Mouse (Mus musculus): ENCODE measurements around the gene Scfd2.

The Scfd2 gene

GRCm38 (mm10) chr5:74455510-74456269, 75.9 kb downstream of the Scfd2 start:
- DNase-seq (ENCODE audit: low spot score): no peak

DNA sequence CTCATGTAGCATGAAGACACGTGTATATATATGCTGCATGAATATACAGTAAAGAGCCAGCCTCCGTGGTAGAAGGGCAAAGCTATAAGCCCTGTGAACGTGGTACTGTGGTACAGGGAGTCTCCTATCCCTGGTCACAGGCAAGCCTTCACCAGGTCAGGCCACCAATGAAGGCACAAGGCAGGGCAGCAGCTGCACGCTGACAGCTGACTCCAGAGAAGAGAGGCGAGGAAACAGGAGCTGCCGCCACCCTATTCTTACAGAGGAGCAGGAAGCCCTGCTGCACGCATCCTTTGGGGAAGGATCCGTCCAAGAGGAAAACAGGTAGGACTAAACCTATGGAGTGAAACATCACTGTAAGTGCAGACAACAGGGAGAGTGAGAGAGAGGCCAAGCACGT, 76.5 kb downstream of the Scfd2 start:
- no peak for DNase-seq (ENCODE audit: low spot score)

GRCm38 (mm10) chr5:74450977-74451376, 80.6 kb downstream of the Scfd2 start:
- no peak for DNase-seq (ENCODE audit: low spot score)

DNA sequence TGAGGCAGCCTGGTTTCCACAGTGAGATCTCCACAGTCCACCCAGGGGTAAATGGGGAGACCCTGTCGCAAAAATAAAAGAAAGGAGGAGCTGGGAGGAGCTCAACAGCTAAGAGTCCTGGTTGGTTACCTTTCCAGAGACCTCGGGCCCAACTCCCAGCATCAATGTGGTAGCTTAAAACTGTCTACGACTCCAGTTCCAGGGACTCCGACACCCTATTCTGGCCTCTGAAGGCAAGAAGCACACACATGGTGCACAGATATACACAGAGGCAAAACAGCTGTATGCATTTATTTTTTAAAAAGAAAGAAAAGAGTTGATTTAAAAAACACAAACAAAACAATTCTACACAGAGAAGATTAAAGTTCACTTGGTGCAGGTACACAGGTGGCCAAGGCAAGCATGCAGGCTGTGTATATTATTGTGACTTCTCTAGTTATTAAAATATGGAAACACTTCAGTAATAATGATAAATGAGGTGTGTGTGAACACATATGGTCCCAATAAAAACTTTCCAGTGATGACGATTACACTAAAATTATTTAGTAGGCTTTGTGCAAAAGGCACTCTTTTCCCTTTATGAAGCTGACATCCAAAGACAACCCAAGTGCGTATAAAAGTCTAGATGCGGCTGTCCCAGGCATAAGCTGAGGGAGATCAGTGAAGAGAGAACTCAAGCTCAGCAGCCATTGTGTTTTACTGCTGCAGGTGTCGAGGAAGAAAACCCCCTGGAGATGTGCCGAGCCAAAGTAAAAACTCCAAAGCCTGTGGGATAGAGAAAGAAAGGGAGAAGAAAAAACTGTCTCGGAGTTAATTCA, 83.8 kb downstream of the Scfd2 start:
- DNase-seq (ENCODE audit: low spot score): no peak

DNA sequence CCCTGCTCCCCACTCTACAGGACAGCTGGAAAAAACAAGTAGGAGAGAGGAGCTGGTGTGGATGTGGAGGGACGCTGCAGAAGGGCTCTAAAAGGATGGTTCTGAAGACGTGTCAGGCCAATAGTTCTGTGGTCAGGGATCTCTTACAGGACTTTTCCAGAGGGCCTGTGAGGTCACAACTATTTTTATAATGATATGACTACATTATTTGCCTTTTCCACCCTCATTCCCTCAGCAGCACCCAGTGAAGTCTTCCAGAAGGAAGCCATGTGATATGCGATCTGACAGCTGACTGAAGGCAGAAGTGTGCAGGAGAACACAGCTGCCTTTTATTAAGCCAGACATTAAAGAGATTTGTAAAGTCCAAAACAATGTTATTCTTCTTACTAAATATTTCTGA, 85.7 kb downstream of the Scfd2 start:
- DNase-seq (ENCODE audit: low spot score): no peak

GRCm38 (mm10) chr5:74438353-74438752, 93.2 kb downstream of the Scfd2 start:
- DNase-seq (ENCODE audit: low spot score): no peak

GRCm38 (mm10) chr5:74433580-74434147, 97.9 kb downstream of the Scfd2 start:
- DNase-seq (ENCODE audit: low spot score): peak; percentile 60

- no peak for DNase-seq (ENCODE audit: low spot score)
Measured at GRCm38 (mm10) chr5:74432879-74433539, 98.5 kb downstream of the Scfd2 start.

DNA sequence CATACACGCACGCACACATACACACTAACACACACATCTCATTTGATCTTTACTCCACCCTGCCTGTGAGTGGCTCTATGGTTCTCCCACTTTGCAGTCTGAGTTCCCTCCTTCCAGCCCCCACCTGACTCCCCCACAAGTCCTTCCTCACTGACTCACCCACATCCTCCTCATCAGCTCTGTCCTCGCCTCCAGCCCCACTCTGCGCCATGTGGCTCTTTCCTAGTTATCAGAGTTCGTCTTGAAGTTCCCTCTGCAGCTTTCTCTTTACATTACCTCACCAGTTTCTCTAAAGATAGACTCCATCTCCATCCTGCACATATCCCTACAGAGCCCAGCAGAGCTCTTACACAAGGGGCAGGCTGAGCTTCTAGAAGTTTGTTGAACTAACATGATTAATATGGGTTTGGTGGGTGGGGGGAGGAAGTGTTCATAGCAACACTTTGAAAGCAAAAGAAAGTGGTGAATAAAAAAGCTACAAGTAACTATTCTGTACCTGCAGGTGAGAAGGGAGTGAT, 110.9 kb downstream of the Scfd2 start:
- DNase-seq (ENCODE audit: low spot score): no peak

- no peak for DNase-seq (ENCODE audit: low spot score)
Measured at GRCm38 (mm10) chr5:74412557-74412956, 119.0 kb downstream of the Scfd2 start.

GRCm38 (mm10) chr5:74404887-74405286, 126.7 kb downstream of the Scfd2 start:
- no peak for DNase-seq (ENCODE audit: low spot score)

DNA sequence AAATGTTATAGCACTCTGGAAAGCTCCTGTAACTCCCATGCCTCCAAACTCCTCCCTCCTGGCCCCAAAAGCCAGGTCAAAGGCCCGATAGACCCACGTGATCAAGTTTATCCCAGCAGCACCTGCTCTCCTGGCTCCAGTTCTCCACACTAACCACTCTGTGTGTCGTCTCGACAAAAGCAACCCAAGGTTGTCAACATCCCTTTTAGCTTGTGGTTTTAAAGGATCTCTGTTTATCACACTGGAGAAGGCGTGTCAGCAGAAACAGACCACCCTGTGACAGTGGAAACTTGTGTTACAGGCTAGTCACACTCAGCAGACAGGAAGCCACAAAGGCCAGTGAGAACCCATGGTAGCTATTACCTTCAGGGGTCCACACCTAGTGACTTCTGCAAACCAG, 127.5 kb downstream of the Scfd2 start:
- DNase-seq (ENCODE audit: low spot score): no peak

- DNase-seq (ENCODE audit: low spot score): no peak
Measured at GRCm38 (mm10) chr5:74402626-74403025, 128.9 kb downstream of the Scfd2 start.

GRCm38 (mm10) chr5:74391806-74392205, 139.8 kb downstream of the Scfd2 start:
- no peak for DNase-seq (ENCODE audit: low spot score)

DNA sequence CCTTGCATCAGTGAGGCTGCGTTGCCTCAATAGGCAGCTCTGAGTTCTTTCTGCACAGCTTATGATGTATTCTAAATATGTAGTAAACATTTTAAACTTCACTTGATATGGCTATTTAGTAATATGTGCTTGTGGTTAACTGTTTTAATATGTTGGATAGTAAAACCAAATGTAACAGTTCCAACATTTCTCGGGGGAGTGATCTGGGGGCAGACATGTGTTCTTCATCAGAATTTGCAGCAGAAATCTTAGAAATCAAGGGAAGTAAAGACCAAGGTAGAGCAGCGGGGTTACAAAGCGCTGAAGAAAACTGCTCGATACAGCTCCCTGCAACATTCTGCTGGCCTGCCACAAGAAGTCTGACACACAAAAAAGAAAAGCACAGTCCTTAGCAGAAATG, 140.2 kb downstream of the Scfd2 start:
- no peak for DNase-seq (ENCODE audit: low spot score)

DNA sequence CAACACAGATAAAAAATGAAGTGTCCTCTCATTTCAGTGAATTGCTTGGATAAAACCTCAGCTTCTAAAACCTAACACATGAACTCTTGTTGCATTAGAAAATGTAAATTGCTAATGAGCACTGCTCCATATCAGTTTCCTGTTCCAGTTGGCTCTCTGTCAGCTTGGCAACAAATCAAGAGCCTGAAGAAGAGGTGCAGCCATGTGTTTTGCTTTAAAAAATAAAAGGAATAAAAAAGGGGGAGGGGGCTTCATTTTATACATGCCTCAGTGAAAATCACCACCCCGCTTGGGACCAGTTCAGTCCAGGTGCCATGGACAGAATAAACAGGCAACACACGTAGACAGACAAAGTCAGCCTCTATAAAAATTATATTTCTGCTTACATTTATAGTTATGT, 142.7 kb downstream of the Scfd2 start:
- DNase-seq (ENCODE audit: low spot score): no peak

DNA sequence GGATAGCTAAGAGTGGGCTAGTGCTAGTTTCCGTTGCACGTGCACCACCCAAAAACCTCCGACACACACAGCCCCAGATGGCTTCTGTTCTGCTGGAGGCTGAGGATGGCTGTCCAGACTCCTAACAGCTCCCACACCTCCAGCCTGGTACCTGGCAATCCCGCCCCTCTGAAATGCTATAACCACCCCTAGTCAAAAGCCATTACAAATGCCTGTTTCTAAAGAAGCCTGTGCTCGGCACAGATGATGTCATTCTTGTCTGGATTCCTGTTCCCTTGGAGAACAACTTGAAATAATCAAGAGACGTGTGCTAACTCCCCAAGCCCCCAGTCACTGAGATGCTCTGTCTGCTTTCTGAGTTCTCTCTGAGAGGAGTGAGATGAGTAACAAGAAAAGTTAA, 143.5 kb downstream of the Scfd2 start:
- no peak for DNase-seq (ENCODE audit: low spot score)

DNA sequence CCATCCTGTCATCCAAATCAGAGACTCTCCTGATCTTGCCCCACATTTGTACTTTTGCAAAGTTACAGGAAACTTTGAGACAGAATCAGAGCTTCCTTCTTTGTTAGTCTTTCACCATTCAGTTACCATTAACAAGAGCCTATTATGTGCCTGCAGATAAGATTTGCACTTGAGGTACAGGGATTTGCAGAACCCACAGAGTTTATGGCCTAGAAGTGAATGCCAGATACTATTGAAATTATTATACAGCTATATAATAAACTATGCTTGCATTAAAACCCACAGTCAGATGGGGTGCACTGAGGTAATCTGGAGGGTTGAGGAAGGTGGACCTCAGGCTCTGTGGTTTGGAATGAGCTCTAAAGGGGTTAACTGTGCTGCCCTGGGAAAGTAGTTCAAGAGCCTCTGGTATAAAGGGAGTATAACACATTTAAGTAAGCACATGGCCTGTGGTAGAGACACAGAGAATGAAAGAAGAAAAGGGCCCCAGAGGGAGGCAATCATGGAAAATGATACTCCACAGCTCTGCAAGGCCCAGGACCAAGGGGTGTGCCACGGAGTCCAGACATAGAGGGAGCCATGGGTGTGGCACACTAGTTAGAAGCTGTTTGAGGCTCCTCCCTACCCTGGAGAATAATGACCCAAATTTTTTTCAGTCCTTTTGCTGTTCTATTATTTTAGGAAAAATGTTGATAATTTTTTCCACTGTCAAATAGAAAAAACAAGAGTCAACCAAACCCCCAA, 144.2 kb downstream of the Scfd2 start:
- DNase-seq (ENCODE audit: low spot score): no peak

DNA sequence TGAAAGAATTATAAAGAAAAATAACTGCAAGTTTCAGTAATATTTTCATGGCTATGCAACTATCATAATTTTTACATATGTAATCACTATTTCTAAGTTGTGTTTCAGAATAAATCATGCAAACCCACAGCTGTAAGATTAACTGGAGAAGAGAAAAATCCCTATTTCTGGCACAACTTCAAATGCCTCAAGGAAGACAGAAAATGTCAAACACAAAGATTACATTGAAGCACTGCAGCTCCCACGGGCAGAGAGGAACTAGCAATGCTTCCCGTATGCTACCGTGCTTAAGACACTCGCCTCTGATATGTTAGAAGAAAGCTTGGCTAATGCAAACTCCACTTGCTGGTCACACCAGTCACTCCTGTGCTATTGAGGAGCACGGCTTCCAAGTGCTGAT, 151.5 kb downstream of the Scfd2 start:
- DNase-seq (ENCODE audit: low spot score): no peak

- DNase-seq (ENCODE audit: low spot score): no peak
Measured at GRCm38 (mm10) chr5:74366710-74367101, 164.9 kb downstream of the Scfd2 start.

DNA sequence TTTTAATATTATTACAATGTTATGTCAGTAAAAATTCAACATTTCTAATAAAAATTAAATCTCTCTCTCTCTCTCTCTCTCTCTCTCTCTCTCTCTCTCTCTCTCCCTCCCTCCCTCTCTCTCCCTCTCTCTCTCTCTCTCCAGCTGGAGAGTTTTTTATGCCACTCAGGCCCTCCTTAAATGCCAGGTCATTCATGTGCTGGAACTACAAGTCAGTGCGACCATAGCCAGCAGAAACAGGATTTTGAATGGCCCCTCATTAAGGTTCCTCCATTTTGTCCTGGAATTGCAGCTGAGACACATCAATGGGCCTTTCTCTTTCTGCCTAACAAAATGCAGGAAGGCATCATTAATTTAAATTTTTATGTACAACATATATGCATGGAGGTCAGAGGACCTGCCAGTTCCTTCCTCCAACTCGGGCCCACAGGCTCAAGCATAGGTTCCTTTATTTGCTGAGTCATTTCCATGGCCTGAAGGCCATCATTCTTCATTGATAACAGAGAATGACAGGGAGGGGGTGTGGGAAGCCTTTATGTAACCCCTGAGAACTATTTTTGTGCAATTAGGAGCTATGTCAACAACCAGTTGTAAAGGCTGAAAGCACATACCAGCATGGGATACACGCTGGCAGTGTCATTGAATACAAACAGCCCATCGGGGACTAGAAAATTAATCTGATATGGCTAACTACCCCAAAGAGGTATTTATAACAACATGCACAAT, 165.4 kb downstream of the Scfd2 start:
- DNase-seq (ENCODE audit: low spot score): no peak
